Mouse (Mus musculus): ENCODE results near the gene Skp1a. TPM values are rescaled to one million over a fixed set of nuclear protein-coding genes. Genes with fewer than 3 reads are reported as not detected.

The Skp1a gene
- total and polyA plus RNA-seq, 2 experiments from 2014 or later, result 466 to 1,185 TPM

GRCm38 (mm10) chr11:52273942-52274330, 42.1 kb downstream of the Skp1a start:
- H3K36me3 ChIP-seq (ENCODE audit: insufficient read depth, low read length), result no peaks in the 10 kb centered on the region
- no peaks in the 10 kb centered on the region for H3K27me3 ChIP-seq (ENCODE audit: insufficient read depth, low read length)
- no peaks in the 10 kb centered on the region for H3K9me3 ChIP-seq (ENCODE audit: low read length)
- no peaks in the 10 kb centered on the region; the same call in 1 of the 2 replicates for H3K4me1 ChIP-seq (ENCODE audit: insufficient read depth, low read length)
- DNase-seq (ENCODE audit: low spot score), result no peak
- H3K4me2 ChIP-seq (ENCODE audit: low read depth, low read length, poor library complexity, severe bottlenecking), result no peak overlapping the region
- H3K4me3 ChIP-seq (ENCODE audit: low read depth, low read length), result no peak overlapping the region
- no peak for TF ChIP-seq CTCF (IDR thresholded peaks at IDR 0.05)
- no peak overlapping the region for H3K27ac ChIP-seq (ENCODE audit: low read depth, low read length)
- H3K9ac ChIP-seq (replicated peaks; ENCODE audit: low read length, poor library complexity, severe bottlenecking), result no peak overlapping the region
- WGBS, result 84% methylated on average over 4 of the region's 4 CpGs
- ATAC-seq (ENCODE audit: low FRiP score), result no peak

DNA sequence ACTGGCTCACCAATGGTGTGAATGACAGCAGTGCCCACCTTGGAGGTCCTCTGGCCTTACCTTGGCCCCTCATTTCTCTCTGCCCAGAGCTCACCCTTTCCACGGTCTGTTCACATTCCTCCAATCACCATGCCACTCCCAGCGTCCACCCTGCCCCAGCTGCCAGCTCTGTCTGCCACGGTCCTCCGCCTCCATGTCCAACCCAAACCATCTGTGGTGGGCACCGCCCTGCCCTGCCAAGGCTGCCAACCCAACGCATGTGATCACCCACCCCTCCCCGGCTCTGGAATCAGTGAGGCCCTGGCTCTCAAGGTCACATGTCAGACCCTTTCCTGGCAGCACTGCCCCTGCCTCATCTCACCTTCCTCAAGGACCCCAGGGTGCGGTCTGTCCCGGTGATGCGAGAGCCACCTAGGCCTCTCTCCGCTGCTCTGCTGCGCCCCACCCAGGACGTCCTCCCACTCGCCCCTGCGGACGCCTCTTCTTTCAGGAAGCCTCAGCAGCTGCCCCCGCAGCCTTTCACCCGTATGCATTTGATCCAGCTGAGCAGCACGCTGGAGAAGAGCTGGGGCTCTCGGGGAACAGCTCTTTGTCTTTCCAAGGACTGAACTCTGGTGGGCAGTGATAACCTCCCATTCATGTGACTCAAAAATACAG, 42.8 kb downstream of the Skp1a start:
- H3K9me3 ChIP-seq (ENCODE audit: low read length), result no peaks in the 10 kb centered on the region
- H3K27ac ChIP-seq (ENCODE audit: low read depth, low read length), result no peak overlapping the region
- WGBS, result 89% methylated on average over 20 of the region's 20 CpGs
- no peak overlapping the region for H3K4me2 ChIP-seq (ENCODE audit: low read depth, low read length, poor library complexity, severe bottlenecking)
- TF ChIP-seq CTCF (IDR thresholded peaks at IDR 0.05), result no peak
- ATAC-seq (ENCODE audit: low FRiP score), result no peak
- no peaks in the 10 kb centered on the region; the same call in 1 of the 2 replicates for H3K4me1 ChIP-seq (ENCODE audit: insufficient read depth, low read length)
- no peaks in the 10 kb centered on the region for H3K27me3 ChIP-seq (ENCODE audit: insufficient read depth, low read length)
- H3K36me3 ChIP-seq (ENCODE audit: insufficient read depth, low read length), result no peaks in the 10 kb centered on the region
- no peak for DNase-seq (ENCODE audit: low spot score)
- H3K4me3 ChIP-seq (ENCODE audit: low read depth, low read length), result no peak overlapping the region
- H3K9ac ChIP-seq (replicated peaks; ENCODE audit: low read length, poor library complexity, severe bottlenecking), result no peak overlapping the region

GRCm38 (mm10) chr11:52275366-52275765, 43.6 kb downstream of the Skp1a start:
- TF ChIP-seq CTCF (IDR thresholded peaks at IDR 0.05), result no peak
- DNase-seq (ENCODE audit: low spot score) (no peak), ATAC-seq (ENCODE audit: low FRiP score) (no peak)
- Histone ChIP-seq H3K9me3 (ENCODE audit: low read length) (no peaks in the 10 kb centered on the region), H3K27me3 (ENCODE audit: insufficient read depth, low read length) (no peaks in the 10 kb centered on the region), H3K4me2 (ENCODE audit: low read depth, low read length, poor library complexity, severe bottlenecking) (no peak overlapping the region), H3K36me3 (ENCODE audit: insufficient read depth, low read length) (no peaks in the 10 kb centered on the region), H3K9ac (replicated peaks; ENCODE audit: low read length, poor library complexity, severe bottlenecking) (no peak overlapping the region), H3K27ac (ENCODE audit: low read depth, low read length) (no peak overlapping the region), H3K4me1 (ENCODE audit: insufficient read depth, low read length) (no peaks in the 10 kb centered on the region; the same call in 1 of the 2 replicates), H3K4me3 (ENCODE audit: low read depth, low read length) (no peak overlapping the region)
- 91% methylated on average over 8 of the region's 8 CpGs for WGBS

DNA sequence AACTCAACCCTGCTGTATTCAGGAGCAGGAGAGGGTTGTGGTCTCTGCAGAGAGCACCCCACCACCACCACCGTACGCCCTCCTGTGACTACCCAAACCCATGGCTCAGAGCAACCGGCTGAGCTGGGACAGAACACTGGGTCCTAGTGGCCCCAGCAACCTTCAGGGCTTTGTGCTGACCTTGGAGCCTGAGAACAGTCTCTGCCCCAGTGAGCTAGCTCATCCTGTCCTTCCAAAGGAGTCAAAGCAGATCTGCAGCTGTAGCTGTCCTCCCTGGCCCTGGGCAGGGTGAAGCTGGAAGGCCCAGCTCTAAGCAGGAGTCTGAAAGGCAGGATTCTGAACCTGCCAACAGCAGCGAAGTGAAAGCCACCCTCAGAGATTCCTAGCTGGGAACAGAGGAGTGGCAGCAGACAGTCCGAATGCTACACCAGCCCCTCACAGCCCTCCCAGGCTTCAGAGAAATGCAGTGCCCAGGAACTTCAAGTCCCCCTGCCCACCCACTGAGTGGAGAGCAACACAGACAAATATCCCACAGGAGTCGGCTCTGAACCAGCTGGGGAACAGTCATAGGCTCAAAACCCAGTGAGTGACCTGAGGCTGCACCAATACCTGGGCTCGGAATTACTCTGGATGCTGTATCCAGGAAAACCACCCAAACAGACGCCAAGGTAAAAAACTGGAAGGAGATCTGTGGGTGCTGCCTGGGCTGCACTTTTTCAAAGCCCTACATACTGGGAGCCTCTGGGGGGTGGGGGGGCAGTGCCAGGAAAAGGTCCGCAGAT, 44.2 kb downstream of the Skp1a start:
- Histone ChIP-seq H3K4me3 (ENCODE audit: low read depth, low read length) (no peak overlapping the region), H3K36me3 (ENCODE audit: insufficient read depth, low read length) (no peaks in the 10 kb centered on the region), H3K27me3 (ENCODE audit: insufficient read depth, low read length) (no peaks in the 10 kb centered on the region), H3K9ac (replicated peaks; ENCODE audit: low read length, poor library complexity, severe bottlenecking) (no peak overlapping the region), H3K4me1 (ENCODE audit: insufficient read depth, low read length) (no peaks in the 10 kb centered on the region; the same call in 1 of the 2 replicates), H3K9me3 (ENCODE audit: low read length) (no peaks in the 10 kb centered on the region), H3K4me2 (ENCODE audit: low read depth, low read length, poor library complexity, severe bottlenecking) (no peak overlapping the region), H3K27ac (ENCODE audit: low read depth, low read length) (no peak overlapping the region)
- TF ChIP-seq CTCF (IDR thresholded peaks at IDR 0.05), result no peak
- 81% methylated on average over 9 of the region's 9 CpGs for WGBS
- no peak for DNase-seq (ENCODE audit: low spot score)
- no peak for ATAC-seq (ENCODE audit: low FRiP score)

GRCm38 (mm10) chr11:52276961-52277391, 45.2 kb downstream of the Skp1a start:
- ATAC-seq (ENCODE audit: low FRiP score) (no peak), DNase-seq (ENCODE audit: low spot score) (no peak)
- Histone ChIP-seq H3K4me1 (ENCODE audit: insufficient read depth, low read length) (no peaks in the 10 kb centered on the region; the same call in 1 of the 2 replicates), H3K4me3 (ENCODE audit: low read depth, low read length) (no peak overlapping the region), H3K36me3 (ENCODE audit: insufficient read depth, low read length) (no peaks in the 10 kb centered on the region), H3K9me3 (ENCODE audit: low read length) (no peaks in the 10 kb centered on the region), H3K9ac (replicated peaks; ENCODE audit: low read length, poor library complexity, severe bottlenecking) (no peak overlapping the region), H3K27me3 (ENCODE audit: insufficient read depth, low read length) (no peaks in the 10 kb centered on the region), H3K27ac (ENCODE audit: low read depth, low read length) (no peak overlapping the region), H3K4me2 (ENCODE audit: low read depth, low read length, poor library complexity, severe bottlenecking) (no peak overlapping the region)
- TF ChIP-seq CTCF (IDR thresholded peaks at IDR 0.05), result no peak
- WGBS, result 97% methylated on average over 8 of the region's 8 CpGs
